Mouse (Mus musculus) adrenal gland, adult (tissue): Measurements from ENCODE around the gene Selplg.

ENCODE experiments used
- DNase-seq, 2 experiments: peaks; one replicate each; pipeline ENCODE4 v3.0.0; 2022 to 2023; ENCODE audit warnings: low spot score in 1 of 2; ENCODE audit not compliant: inconsistent age in 2 of 2

Selplg gene

GRCm38 (mm10) chr5:113827991-113828411 is 4.4 kb downstream of the Selplg start:
- DNase-seq = no peak

DNA sequence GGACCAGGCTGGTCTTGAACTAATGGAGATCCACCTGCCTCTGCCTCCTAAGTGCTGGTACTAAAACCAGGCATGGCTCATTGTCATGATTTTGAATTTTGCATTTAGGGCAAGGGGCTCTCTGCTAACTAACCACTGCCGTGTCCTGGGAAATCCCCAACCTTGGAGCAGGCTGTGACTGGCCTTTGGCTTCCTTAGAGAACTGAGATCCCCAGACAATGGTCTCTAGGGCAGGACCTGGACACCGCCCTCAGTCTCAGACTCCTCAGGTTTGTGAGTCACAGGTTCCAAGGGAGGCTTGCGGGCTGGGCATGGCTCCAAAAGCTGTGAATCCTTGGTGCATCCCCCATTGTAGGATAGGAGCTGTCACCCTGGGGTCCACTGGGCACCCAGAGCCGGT is 5.8 kb downstream of the Selplg start:
- DNase-seq = no peak

DNA sequence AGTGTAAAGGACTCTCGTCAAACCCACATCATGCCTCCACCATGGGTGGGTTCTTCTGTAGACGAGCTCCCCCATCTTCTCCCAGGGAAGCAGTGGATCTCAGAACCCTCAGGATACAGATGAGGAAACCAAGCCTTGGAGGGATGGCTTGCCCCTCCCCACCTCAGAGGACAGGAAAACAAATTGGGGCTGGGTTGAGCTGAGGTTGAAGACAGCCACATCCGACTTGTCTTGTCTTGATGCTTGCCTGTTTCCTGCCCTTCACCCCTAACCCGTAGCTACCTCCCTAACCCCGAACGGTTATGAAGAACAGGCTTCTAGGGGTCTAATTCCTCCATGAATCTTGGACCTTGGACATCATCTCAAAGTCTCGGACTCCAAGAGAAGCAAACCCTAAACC is 6.9 kb downstream of the Selplg start:
- no peak for DNase-seq

GRCm38 (mm10) chr5:113824228-113824627 is 8.2 kb downstream of the Selplg start:
- no peak for DNase-seq

DNA sequence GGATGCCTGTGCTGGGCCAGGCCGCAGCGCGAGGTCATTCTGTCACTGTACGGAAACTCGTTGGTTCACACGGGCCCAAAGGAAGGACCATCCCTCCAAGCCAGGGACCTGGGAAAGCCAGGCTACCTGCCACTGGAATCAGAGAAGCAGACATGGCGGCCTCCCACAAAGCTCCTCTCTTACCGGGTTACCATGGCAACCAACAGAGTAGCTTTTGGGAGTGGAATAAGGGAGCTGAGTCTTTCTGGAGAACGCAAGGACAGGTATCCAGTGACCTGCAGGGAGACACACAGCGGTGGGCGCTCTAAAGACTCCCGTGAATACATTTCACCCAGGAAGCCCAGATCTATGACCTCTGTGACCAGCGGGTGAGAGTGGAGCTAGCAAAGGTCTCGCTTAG is 13.9 kb downstream of the Selplg start:
- no peak for DNase-seq

DNA sequence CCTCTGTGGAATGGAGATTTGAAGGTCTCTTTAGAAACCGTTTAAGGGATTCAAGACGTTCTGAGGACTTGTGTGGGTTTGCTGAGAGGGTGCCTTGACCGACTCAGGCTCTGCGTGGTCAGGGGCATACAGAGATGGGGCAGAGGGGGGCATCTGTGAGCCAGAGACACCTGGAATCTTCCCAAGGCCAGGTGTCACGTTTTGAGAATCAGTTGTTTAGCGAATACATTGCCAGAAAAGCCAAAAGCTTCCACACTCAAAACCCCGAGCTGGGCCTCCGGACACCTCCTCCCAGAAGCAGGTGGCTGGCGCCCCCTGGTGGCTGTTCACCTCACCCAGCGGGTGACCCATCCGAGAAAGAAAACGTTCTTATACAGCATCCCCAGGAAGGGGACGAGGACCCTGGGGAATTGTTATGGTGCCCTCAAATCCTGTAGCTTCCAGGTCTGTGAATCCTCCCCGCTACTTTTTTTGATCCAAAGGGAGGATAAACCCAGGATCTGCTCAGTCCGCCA is 16.7 kb downstream of the Selplg start:
- DNase-seq = peak; percentile 78 to 90

GRCm38 (mm10) chr5:113815041-113815389 is 17.4 kb downstream of the Selplg start:
- DNase-seq = no peak

DNA sequence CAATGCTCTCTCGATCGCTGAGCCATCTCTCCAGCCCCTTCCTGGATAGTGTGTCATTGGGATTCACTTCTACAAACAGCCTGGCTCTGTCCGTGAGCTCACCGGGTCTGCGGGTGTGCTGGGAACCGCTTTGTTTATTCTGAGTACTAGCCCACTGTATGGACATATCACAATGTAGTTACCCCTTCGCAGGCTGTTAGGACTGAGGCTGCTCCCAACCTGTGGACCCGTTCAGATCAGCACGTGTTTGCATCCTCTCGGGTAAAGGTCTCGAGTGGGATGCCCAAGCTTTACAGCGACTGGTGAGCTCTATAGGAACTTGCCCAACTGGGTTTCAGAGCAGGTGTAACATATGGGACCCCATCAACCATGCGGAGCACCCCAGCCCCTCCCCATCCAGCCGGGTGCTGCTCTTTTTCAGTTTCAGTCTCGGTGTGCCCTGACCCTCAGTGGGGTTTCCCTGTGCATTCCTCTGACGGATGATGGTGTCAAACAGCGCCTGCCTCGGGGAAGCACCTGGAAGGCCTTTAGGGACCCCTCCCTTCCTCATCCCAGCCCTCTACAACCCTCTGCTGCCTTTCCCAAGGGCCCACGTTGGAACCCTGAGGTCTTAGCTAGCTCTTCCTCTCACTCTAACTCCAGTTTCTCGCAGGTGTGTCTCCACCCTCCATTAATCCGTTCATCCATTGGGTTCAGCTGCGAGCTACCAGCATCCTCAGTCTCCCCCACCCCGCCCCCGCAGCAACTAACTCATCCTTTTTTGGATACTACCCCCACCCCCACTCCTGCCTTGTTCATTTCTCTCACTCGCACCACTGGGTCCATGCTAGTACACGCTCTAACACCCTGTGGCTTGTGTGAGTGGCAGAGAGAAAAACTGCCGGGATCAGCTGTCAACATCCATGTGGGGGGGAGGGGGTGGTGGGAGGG is 18.1 kb downstream of the Selplg start:
- DNase-seq = no peak

DNA sequence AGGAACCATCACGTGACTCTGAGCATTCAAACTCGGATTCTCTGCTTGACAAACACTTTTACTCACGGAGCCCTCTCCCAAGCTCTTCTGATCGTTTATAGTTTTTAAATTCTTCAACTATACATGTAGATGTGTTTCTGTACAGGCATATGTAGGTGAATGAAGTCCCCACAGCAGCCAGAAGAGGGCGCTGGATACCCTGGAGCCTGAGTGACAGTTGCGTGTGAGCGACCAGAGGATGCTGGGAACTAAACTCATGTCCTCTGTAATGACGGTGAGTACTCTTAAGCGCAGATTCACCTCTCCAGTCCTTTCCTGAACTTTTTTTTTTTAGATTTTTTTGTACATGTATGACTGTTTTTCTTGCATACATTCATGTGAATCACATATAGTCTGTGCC is 18.8 kb downstream of the Selplg start:
- no peak for DNase-seq

DNA sequence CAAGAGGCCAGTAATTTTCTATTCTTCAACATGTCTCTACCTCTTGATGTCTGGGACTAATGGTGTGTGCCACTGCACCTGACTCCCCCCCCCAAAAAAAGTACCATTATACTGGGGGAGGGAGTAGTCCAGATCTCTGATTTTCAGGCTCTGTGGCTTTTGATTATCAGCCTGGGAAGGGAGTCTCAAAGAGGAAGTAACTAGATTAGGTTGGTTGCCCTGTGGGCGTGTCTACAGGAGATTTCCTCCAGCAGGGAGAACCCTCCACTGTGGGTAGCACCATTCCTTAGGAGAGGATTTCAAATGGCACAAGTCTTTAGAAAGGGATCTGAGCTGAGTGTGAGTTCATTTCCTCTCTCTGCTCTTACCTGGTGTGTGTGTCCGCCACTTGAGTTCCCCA is 19.8 kb downstream of the Selplg start:
- no peak for DNase-seq

DNA sequence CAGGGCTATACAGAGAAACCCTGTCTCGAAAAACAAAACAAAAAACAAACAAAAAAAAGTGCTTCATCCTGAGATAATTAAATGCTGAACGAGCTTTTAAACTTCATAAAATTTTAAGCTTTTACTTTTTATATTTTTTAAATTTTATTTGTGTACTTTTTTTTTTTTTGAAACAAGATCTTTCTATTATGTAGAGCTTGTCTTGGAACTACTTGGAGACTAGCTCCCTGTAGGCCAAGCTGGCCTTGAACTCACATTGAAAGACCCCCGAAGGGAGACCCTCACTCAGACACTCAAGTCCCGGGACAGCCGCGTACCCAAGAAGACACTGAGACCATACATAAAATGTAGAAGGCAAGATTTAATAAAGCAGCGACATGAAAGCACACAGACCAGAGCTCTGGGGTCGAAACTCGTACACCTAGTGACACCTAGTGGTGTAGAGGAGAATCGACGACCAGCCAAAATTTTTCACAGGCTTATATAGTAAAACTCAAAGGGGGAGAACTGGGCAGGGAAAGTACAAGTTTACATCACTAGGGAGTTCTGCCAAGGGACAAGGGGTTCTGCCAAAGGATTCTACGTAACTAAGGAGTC is 20.5 kb downstream of the Selplg start:
- DNase-seq = peak in 1 of 2 experiments; percentile 60

DNA sequence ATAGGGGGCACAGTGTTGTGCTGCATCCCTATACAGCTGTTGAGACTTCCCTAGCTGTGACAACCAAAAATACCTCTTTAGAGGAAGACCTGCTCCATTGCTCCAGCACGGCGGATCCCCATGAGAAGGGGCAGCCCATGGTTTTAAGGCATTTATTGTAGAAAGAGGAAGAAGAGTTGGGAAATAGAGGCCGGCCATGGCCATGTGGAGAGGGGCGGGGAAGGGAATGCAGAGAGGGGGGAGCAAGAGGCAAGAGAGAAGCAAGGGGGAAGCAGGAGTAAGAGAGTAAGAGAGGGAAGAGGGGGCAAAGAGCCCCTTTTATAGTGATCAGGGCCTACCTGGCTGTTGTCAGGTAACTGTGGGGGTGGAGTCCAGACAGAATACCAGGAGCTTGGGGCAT is 22.3 kb downstream of the Selplg start:
- no peak for DNase-seq

DNA sequence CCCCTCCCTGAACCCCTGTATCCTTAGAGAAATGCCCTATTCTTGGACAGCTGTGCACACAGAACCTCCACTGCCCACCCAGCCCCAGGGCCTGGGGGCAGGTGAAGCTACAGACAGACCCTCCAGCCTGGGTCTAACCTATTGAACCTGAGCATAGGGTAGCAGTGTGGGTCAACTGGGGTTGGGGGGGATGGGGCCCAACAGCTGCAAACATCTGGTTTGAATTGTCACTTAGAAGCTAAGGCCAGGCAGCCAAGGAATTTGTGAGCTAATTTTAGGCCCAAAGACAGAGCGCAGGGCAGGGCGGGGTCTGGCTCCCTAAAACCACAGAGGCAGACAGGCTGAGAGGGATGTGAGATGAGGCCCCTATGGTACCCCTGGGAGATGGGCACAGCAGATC is 24.3 kb downstream of the Selplg start:
- no peak for DNase-seq

DNA sequence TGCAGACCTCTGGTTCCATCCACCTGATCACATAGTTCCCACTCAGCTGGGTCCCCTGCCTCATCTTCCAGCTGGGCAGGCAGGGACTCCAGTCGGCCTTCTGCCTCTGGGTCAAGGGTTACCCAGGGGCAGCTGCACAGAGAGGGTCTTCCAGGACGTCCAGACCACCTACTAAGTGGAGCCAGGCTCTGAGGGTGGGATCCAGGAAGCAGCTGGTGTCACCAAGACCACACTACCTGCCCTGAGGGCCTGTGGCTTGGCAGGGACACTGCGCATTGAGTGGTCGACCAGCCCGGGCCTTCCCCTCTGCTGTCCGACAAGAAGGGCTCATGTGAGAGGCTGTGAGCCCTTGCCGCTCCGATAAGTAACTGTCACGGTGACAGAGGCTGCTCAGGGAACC is 24.7 kb downstream of the Selplg start:
- no peak for DNase-seq

DNA sequence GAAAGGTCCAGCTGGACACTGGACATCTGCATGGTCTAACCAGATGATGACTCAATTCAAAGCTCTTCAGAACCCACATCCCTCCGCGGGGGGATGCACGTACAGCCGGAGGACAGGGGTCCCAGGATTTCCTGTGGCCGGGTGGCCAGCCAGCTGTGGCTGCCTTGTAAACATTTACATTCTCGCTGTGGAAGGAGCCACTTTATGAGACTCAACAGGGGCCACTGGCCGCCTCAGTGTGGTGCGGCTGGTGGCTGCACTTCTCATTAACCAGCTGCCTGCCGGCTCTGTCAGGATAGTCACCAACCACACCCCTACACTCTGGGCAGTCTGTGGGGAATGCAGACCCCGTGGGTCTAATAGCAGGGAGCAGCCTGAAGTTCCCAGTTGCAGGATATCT is 26.0 kb downstream of the Selplg start:
- no peak for DNase-seq

DNA sequence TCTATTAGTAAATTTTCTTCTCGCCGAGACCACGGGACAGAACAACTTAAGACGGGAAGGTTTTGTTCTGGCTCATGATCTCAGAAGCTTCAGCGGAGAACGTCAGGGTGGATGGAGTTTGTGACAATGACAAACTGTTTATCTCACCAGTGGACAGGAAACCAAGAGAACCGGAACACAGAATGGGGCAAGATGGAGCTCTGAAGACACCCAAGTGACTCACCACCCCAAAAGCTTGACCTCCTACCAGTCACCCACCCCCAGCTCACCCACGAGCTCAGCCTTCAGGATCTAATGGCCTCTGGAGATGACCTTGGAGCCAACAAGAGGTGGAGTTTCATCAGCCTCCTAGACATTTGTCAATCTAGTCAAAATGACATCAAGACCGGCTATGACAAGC is 27.1 kb downstream of the Selplg start:
- DNase-seq = no peak

- no peak for DNase-seq
Observed at GRCm38 (mm10) chr5:113804395-113804966, 28.0 kb downstream of the Selplg start.

- DNase-seq = peak; percentile 42 to 69
Observed at GRCm38 (mm10) chr5:113800280-113800679, 32.2 kb downstream of the Selplg start, which contains the start of gene Tmem119. Gene Tmem119 (minus strand): TSS chr5:113800516.

DNA sequence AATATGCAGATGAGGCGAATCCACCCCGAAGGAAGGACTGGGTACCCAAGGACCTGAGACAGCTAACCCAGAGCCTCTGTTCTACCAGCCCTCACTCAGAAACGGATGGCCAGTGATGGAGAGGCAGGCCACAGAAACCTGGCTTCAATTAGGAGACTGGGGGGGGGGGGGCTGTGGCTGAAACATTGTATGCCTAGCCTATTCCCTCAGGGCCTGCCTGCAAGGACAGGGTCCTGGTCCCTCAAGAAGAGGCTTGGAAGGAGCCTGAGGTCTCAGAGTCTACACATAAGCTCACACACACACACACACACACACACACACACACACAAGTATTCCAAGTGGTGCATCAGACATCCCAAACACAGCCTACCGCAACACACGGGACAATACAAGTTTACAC is 32.8 kb downstream of the Selplg start:
- DNase-seq = no peak

DNA sequence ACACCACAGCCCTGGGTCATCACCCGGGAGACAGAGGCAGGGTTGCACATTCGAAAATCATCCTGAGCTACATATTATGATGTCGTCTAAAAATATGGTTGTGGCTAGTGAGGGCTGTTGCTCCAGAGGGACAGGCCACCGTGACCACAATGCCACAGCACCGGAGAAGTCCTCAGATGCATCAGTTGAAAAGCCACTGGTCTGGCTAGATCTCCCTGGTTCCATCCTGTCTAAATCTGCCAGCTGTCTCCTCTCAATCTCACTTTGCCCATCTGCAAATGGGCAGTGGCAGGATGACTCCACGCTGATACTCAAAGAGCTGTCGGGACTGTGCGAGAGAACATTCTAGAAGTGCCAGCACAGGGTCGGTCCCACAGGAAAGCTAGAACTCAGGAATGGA is 33.9 kb downstream of the Selplg start:
- no peak for DNase-seq

DNA sequence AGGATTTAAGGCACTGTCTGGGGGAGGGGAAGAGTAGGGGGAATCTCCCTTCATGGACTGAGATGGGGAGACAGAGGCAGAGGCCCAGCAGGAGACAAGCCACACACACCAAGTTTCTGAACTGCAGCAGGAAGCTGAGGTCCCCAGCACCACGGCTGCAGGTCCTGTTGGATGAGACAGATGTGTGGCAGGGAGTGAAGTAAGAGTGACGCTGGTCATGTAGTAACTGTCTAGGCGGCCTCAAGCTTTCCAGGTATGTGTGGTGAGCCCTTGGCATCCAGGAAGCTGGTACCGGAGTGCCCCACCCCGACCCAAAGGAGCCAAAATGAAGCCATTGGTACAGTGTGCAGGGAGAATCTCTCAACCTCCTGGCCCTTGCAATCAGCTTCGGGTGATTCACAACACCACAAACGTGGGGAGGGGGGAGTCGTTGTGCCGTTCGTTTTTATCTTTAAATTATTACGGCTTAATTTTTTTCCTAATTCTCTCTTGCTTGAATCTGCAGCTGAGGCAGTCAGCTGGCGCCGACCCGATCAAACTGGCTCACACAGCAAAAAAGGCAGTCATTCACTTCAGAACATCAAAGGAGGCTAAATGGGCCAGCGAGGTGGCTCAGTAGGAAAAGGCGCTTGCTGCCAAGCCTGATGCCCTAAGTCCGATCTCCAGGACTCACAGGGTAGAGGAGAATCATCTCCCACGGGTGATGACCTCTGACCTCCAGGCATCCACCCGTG is 35.1 kb downstream of the Selplg start:
- no peak for DNase-seq
